Mouse (Mus musculus) forebrain, embryonic 13.5 days (tissue): ENCODE data around the gene Tcte2. TPM values are rescaled to one million over a fixed set of nuclear protein-coding genes. Genes with fewer than 3 reads are reported as not detected.

Experiments used
- ATAC-seq: fragments of 200-750 bp; cut with Nextera tagmentation; 2 replicates; pipeline ENCODE4 v1.8.0; 2017
- H3K27ac ChIP-seq: fragments of 300-500 bp; sonication (generic); 2 replicates; pipeline ENCODE4 v1.5.1; 2015; ENCODE audit warnings: inconsistent platforms, mild to moderate bottlenecking, moderate library complexity
- H3K27me3 ChIP-seq: fragments of 300-500 bp; sonication (generic); 2 replicates; pipeline ENCODE4 v1.6.1; 2015; ENCODE audit warnings: mild to moderate bottlenecking, inconsistent platforms
- H3K36me3 ChIP-seq: fragments of 300-500 bp; sonication (generic); 2 replicates; pipeline ENCODE4 v1.6.1; 2015; ENCODE audit warnings: mild to moderate bottlenecking, inconsistent platforms; ENCODE audit not compliant: poor library complexity, severe bottlenecking
- H3K4me1 ChIP-seq: fragments of 300-500 bp; sonication (generic); 2 replicates; pipeline ENCODE4 v1.6.1; 2015; ENCODE audit warnings: inconsistent platforms
- H3K4me2 ChIP-seq: fragments of 300-500 bp; sonication (generic); 2 replicates; pipeline ENCODE4 v1.6.1; 2015; ENCODE audit warnings: inconsistent platforms, mild to moderate bottlenecking, moderate library complexity
- H3K4me3 ChIP-seq: fragments of 300-500 bp; sonication (generic); 2 replicates; pipeline ENCODE4 v1.5.1; 2015; ENCODE audit warnings: mild to moderate bottlenecking, inconsistent platforms
- H3K9ac ChIP-seq: fragments of 300-500 bp; sonication (generic); 2 replicates; pipeline ENCODE4 v1.6.1; 2015; ENCODE audit warnings: mild to moderate bottlenecking, inconsistent platforms
- H3K9me3 ChIP-seq: fragments of 300-500 bp; sonication (generic); replicated peaks from 2 replicates; pipeline ENCODE4 v1.6.1; 2016; ENCODE audit warnings: inconsistent platforms
- WGBS: fragments of 180-500 bp; shearing (Covaris S2); methylation state at CpG from one replicate; pipeline ENCODE4 v1.1.7; 2015; 5-methylcytosine and 5-hydroxymethylcytosine counted together
- polyA plus RNA-seq: library from polyadenylated mRNA; unstranded; fragments of >200 nt; fragmentation: Nextera tagmentation; extraction: Ambion mirVana; gene quantifications from 2 replicates; pipeline ENCODE4 v1.2.1, GENCODE M21; 2015

The Tcte2 gene
- polyA plus RNA-seq, 1 experiment from 2014 or later = 19.2 TPM

DNA sequence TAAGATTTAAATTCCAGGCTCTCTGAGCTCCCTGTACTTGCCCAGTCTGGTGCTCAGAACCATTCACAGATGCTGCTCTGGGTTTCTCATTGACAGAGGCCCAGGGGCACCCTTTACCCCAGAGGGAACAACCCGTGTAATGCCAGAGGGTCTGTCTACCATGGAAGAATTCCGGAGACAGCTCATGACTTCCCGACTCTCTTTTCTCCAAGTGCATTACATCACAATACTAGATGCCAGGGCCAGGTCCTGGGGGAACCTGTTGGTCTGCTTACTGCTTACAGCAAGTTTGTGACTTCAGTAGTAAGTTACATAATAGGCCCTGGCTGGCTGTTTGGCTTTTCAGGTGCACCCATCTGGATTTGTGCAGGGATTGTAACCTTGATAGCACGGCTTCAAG is 47.0 kb downstream of the Tcte2 start:
- WGBS = 84% methylated on average over 4 of the region's 4 CpGs
- H3K9ac ChIP-seq = no peak overlapping the region
- H3K36me3 ChIP-seq = no peaks in the 10 kb centered on the region
- H3K9me3 ChIP-seq = no peaks in the 10 kb centered on the region
- ATAC-seq = no peak
- H3K4me1 ChIP-seq = no peaks in the 10 kb centered on the region
- no peaks in the 10 kb centered on the region for H3K27me3 ChIP-seq
- no peak overlapping the region for H3K27ac ChIP-seq
- no peak overlapping the region for H3K4me3 ChIP-seq
- H3K4me2 ChIP-seq = no peak overlapping the region

DNA sequence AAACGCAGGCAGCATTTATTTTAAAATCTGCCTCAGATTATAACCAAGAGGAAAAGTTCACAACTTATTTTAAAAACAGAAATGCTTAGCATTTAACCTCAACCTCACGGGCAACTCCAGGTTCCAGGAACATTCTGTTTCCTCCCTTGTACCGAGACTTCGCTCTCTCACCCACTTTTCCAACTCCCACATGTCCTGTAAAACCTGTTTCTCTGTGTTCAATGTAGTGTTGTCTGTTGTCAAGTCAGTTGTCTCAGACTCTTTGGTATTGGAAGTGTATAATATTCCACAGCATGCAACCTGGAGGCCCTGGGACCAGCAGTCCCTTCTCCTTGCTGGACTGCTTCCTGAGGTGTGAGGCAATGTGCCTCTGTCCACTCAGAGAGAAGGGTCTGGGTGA is 47.5 kb downstream of the Tcte2 start:
- no peak for ATAC-seq
- Histone ChIP-seq H3K4me2 (no peak overlapping the region), H3K27me3 (no peaks in the 10 kb centered on the region), H3K4me1 (no peaks in the 10 kb centered on the region), H3K27ac (no peak overlapping the region), H3K4me3 (no peak overlapping the region), H3K9ac (no peak overlapping the region), H3K9me3 (no peaks in the 10 kb centered on the region), H3K36me3 (no peaks in the 10 kb centered on the region)
- WGBS = 95% methylated on average over 4 of the region's 4 CpGs

DNA sequence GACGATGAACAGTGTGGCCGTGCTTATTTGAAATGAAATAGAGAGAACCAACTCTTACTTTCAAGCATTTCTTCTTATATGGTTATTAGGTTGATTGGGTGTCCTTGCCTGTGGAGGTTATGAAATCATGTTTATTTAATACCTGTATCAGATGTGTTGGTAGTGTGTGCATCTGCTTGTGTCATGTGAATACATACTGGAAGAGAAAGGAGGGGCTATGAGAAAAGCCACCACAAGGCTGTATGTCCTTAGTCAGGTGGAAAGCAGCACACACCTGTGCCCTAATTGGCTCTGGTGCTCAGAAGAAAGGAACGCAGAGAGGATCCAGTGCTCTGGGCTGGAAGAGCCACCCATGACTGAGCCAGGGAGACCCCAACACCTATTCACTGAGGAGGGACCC is 49.1 kb downstream of the Tcte2 start:
- H3K27ac ChIP-seq = no peak overlapping the region
- no peaks in the 10 kb centered on the region for H3K9me3 ChIP-seq
- H3K36me3 ChIP-seq = no peaks in the 10 kb centered on the region
- no peaks in the 10 kb centered on the region for H3K4me1 ChIP-seq
- no peak overlapping the region for H3K4me2 ChIP-seq
- H3K4me3 ChIP-seq = no peak overlapping the region
- no peaks in the 10 kb centered on the region for H3K27me3 ChIP-seq
- no peak overlapping the region for H3K9ac ChIP-seq
- ATAC-seq = no peak
- WGBS = 94% methylated on average over 3 of the region's 3 CpGs

DNA sequence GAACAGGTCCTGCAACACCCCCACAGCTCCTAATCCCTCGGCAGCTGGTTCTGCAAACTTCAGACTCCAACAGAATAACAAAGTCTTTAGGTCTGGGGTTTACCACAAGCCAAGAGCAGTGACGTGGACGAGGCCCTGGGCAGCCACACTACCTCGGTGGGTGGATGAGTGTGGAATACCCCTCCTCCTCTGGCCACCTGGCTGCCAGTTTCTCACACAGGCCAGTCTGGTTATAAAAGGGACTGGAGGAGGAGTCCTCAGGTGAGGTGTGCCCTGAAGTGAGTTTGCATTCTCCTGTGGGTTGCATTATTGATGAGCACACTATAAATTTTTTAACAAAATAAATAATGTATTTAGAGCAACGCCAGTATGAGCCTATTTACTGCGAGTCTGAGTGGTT is 49.5 kb downstream of the Tcte2 start:
- Histone ChIP-seq H3K9me3 (no peaks in the 10 kb centered on the region), H3K27me3 (no peaks in the 10 kb centered on the region), H3K4me1 (no peaks in the 10 kb centered on the region), H3K27ac (no peak overlapping the region), H3K9ac (no peak overlapping the region), H3K4me2 (no peak overlapping the region), H3K4me3 (no peak overlapping the region), H3K36me3 (no peaks in the 10 kb centered on the region)
- no peak for ATAC-seq
- 82% methylated on average over 6 of the region's 6 CpGs for WGBS

DNA sequence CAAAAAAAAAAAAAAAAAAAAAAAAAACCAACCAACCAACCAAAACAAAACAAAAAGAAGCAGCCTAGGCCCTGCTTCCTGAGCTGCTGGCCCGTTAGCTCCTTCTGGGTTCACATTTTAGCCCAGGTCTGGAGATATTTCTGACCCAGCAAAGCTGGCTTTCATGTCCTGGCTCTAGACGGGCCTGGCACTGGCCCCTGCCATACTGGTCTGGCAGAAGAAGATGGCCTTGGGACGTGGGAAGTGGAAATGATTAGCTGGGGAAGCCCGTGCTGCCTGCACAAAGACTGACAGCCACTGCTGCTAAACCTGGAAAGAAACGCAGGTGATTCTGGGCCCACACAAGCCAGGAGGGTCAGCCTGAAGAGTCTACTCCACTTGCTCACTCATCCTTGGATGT is 50.5 kb downstream of the Tcte2 start:
- Histone ChIP-seq H3K4me1 (no peaks in the 10 kb centered on the region), H3K9me3 (no peaks in the 10 kb centered on the region), H3K4me2 (no peak overlapping the region), H3K36me3 (no peaks in the 10 kb centered on the region), H3K27ac (no peak overlapping the region), H3K27me3 (no peaks in the 10 kb centered on the region), H3K9ac (no peak overlapping the region), H3K4me3 (no peak overlapping the region)
- WGBS = 87% methylated on average over 5 of the region's 5 CpGs
- ATAC-seq = no peak

DNA sequence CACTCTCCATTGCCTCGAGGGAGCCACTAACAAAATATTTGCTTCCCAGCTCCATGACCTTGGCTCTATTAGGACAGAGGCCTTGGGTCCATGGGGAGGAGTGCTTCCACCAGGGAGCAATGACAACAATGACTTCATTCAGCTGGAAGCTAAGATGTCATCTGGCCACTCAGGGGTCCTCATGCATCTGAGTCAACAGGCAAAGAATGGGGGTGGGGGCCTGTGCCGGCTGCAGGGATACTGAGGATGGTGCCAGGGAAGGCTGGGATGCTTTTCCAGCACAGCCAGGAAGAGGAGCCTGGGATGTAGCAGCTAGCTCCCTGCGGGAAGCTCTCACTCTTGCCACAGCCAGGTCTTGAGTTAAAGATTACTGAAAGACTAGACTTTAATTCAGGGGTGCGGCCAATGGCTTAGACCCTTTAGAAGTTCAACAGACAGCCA is 56.1 kb downstream of the Tcte2 start:
- Histone ChIP-seq H3K27ac (no peak overlapping the region), H3K4me3 (no peak overlapping the region), H3K4me2 (no peak overlapping the region), H3K9ac (no peak overlapping the region), H3K36me3 (no peaks in the 10 kb centered on the region), H3K4me1 (peaks cover 22% of the 10 kb centered on the region), H3K9me3 (no peaks in the 10 kb centered on the region), H3K27me3 (no peaks in the 10 kb centered on the region)
- WGBS = 52% methylated on average over 4 of the region's 4 CpGs
- ATAC-seq = no peak

DNA sequence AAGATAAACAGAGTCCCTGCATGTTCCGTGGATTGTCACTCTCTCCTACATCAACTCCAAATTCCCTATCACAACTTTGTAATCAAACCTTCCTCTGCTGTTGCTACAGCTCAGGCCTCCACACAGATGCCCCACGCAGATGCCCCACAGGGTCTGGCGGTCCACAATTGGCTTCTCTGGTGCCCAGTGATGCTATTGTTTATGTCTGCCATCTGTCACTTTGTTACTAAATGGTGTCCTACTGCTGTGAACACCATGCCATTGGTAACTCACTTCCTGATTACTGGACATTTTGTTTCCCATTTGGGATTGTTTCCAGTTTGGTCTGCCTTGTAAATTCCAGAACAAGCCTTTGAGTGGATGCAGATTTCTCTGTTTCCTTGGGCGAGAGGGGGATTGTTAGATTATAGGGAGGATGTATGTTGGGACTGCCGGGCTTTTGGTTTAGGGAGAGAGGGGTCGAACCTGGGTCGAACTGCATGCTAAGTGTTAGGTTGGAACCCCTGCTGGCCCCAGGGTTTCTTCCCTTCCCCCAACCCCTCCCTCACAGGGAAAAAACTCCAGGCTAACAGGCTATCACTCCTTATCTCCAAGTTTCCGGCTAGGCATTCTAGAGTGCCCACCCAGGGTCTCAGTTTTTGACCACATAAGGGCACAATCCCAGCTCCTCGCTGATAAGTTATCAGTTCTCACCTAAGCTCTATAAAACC is 57.9 kb downstream of the Tcte2 start:
- Histone ChIP-seq H3K36me3 (no peaks in the 10 kb centered on the region), H3K27ac (no peak overlapping the region), H3K9me3 (no peaks in the 10 kb centered on the region), H3K27me3 (no peaks in the 10 kb centered on the region), H3K4me2 (no peak overlapping the region), H3K4me1 (peaks cover 32% of the 10 kb centered on the region), H3K4me3 (no peak overlapping the region), H3K9ac (no peak overlapping the region)
- no peak for ATAC-seq
- WGBS = 65% methylated on average over 9 of the region's 9 CpGs

DNA sequence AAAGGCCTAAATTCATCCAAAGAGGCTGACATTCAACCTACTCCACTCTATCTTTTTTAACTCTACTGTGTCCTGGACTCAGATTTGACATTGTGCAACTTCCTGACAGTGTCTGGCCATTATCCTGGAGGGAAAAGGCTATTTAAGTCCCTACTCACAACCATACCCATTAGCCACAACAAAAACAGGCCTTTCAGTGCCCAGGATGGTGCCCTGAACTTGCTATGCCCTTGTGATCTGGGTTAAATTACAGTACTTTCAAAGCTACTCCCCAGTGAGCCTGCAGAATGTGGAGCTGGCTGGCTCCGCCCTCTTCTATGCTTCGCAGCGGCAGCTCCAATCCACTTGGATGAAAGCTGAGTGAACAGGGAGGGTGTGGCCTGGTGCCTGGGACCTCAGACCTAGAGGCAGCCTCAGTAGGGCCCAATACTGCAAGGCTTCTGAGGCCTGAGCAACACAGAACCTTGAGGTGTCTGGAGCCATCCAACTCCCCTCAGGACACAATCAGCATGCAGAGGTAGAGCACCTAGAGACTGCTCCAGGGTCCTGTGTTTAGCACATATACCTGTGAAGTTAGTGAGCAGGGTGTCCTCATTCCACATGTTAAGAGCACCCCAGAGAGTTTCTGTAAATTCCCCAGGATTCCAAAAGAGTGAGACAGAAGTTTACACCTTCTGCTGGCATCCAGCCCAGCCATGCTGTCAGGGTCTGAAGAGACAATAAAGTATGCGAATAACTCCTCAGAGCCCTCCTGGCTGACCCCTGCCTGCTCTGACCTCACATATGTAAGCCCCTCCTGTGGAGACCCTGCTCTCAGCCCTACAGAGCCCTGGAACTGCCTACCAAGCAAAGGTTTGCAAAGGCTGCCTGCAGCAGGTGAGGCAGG is 61.3 kb downstream of the Tcte2 start:
- Histone ChIP-seq H3K9me3 (no peaks in the 10 kb centered on the region), H3K4me1 (peaks cover 28% of the 10 kb centered on the region), H3K36me3 (no peaks in the 10 kb centered on the region), H3K27ac (peak overlapping the region; percentile 42), H3K27me3 (no peaks in the 10 kb centered on the region), H3K9ac (0 out of 2 replicates have a peak overlapping the region, but pooled peaks have one; percentile 21), H3K4me3 (no peak overlapping the region), H3K4me2 (no peak overlapping the region)
- WGBS = 11% methylated on average over 4 of the region's 4 CpGs
- ATAC-seq = peak; percentile 88

DNA sequence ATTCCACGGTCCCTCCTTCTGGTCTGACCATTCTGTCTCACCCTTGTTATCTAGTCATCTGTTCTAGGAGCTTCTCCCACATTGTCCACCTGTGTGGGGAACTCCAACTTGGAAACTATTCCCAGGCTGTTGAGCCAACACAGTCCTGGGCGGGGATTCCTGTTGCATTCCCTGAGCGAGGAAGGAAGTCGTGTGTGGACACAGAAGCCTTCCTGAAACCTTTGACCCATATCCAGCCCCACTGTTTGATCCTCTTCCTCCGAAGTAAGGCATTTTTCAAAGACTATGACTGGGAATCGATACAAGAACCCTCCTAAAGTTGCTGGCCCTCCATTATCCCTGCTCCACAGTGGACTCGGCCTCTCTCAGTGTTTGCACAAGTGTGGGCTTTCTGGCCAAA is 61.9 kb downstream of the Tcte2 start:
- Histone ChIP-seq H3K27ac (peak overlapping the region; percentile 42), H3K27me3 (no peaks in the 10 kb centered on the region)
- ATAC-seq = no peak

DNA sequence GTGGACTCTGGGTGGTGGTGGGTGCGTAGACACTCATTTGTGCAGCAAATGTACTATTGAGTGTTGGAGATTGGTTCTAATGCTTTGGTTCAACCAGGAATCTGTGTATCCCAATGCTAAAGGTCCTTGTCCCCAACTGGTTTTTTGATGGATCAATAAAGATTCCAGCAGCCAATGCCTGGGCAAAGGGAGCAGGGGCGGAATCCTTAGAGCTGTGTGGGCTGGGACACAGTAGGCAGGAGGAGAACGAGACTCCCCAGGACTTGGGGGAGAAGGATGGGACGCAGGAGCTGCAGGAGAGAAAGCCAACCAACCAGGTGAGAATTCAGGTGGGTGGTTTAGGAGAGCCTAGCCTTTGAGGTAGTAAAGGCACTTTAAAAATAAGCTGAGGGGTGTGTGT is 63.4 kb downstream of the Tcte2 start:
- Histone ChIP-seq H3K4me3 (no peak overlapping the region), H3K4me1 (peaks cover 17% of the 10 kb centered on the region), H3K4me2 (no peak overlapping the region), H3K27ac (no peak overlapping the region), H3K9ac (no peak overlapping the region), H3K36me3 (no peaks in the 10 kb centered on the region), H3K27me3 (no peaks in the 10 kb centered on the region), H3K9me3 (no peaks in the 10 kb centered on the region)
- WGBS = 90% methylated on average over 4 of the region's 4 CpGs
- no peak for ATAC-seq

More for the DNA sequence above, 61.9 kb downstream of the Tcte2 start:
- Histone ChIP-seq H3K9ac (no peak overlapping the region), H3K4me3 (no peak overlapping the region), H3K36me3 (no peaks in the 10 kb centered on the region), H3K4me1 (peaks cover 24% of the 10 kb centered on the region), H3K4me2 (no peak overlapping the region), H3K9me3 (no peaks in the 10 kb centered on the region)
- WGBS = 69% methylated on average over 7 of the region's 7 CpGs

DNA sequence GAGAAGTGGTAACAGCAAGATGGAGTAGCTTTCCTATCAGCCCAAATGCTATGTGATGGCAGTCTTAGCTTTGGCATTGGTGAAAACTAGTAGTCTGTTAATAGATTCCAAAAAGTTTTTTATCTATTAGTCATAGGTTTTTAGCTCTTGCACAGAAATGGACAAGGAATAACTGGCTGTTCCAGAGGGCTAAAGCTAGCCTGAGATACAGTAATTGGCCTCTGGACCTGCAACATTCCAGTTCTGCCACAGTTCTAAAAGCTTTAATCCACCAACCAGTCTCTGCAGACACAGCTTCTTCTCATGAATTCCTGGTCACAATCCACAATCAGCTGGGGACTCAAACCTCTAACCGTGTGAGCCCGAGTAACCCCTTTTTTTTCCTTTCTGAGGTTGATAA is 64.0 kb downstream of the Tcte2 start:
- no peak overlapping the region for H3K27ac ChIP-seq
- WGBS = 89% methylated on average over 2 of the region's 2 CpGs
- H3K4me3 ChIP-seq = no peak overlapping the region
- no peak overlapping the region for H3K9ac ChIP-seq
- no peak overlapping the region for H3K4me2 ChIP-seq
- H3K36me3 ChIP-seq = no peaks in the 10 kb centered on the region
- no peak for ATAC-seq
- H3K27me3 ChIP-seq = no peaks in the 10 kb centered on the region
- peaks cover 17% of the 10 kb centered on the region for H3K4me1 ChIP-seq
- no peaks in the 10 kb centered on the region for H3K9me3 ChIP-seq

DNA sequence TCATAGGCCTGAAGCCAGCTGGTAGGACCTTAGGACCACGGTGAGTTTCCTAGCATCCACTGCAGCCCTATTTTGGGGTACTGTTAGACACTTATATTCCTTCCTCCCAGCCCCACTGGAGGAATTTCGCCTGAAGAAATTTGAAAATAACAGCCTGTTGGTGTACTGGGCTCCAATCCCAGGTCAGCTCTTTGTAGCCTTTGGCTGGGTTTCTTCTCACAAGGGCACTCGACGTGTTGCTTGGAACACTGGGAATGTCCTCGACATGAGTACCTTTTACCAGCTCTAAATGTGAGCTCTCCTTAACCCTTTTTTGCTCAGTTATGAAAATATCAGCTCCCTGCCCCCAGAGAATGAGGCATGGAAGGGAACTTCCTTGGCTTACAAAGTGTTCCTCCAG is 65.7 kb downstream of the Tcte2 start:
- WGBS = 83% methylated on average over 5 of the region's 5 CpGs
- peaks cover 13% of the 10 kb centered on the region for H3K4me1 ChIP-seq

More for the DNA sequence above, 65.7 kb downstream of the Tcte2 start:
- no peak for ATAC-seq
- H3K27me3 ChIP-seq = no peaks in the 10 kb centered on the region
- H3K9ac ChIP-seq = no peak overlapping the region
- no peaks in the 10 kb centered on the region for H3K9me3 ChIP-seq
- H3K36me3 ChIP-seq = no peaks in the 10 kb centered on the region
- H3K4me2 ChIP-seq = no peak overlapping the region
- no peak overlapping the region for H3K27ac ChIP-seq
- H3K4me3 ChIP-seq = no peak overlapping the region
